Mouse (Mus musculus) adrenal gland, postnatal 4 days (tissue): ENCODE measurements around the gene Hspe1. TPM values are rescaled to one million over a fixed set of nuclear protein-coding genes. Genes with fewer than 3 reads are reported as not detected.
"Not testable (repeated sequence)": the region's sequence is repeated elsewhere in the genome, so short reads cannot be mapped to it uniquely, and the experiment has no call there.

Source experiments
- DNase-seq, 2 experiments: peaks; one replicate each; pipeline ENCODE4 v3.0.0; 2021 to 2022; ENCODE audit warnings: low spot score in 2 of 2, mixed read lengths in 2 of 2
- long read RNA-seq, 2 experiments: library from polyadenylated mRNA; stranded (forward); transcript quantifications; one replicate each; pipeline ENCODE4 v2.0.0; 2021
- total RNA-seq, 2 experiments: library from RNA; stranded (reverse); gene quantifications; 2 replicates each; pipeline ENCODE4 v1.2.3; 2021

Hspe1 gene
- total RNA-seq, result 100 to 1,000 TPM; 424 to 448 TPM
- long read RNA-seq, experiment 1, transcript Hspe1-201 (4 exons, 774 nt), result major isoform, 601 of 637 reads
- long read RNA-seq, experiment 1, partial matches to known transcripts, result 23 of 637 reads
- long read RNA-seq, experiment 1, other reads (novel, unspliced or antisense), result 13 of 637 reads
- long read RNA-seq, experiment 2, transcript Hspe1-201 (4 exons, 774 nt), result major isoform, 387 of 483 reads
- long read RNA-seq, experiment 2, partial matches to known transcripts, result 70 of 483 reads
- long read RNA-seq, experiment 2, other reads (novel, unspliced or antisense), result 23 of 483 reads

GRCm38 (mm10) chr1:55087932-55088610, at the start of gene Hspe1, which contains the start of gene Hspd1:
Gene Hspe1, plus strand, starts transcription at chr1:55088132.
Gene Hspd1, minus strand, starts transcription at chr1:55088243.
- DNase-seq, result peak; percentile 97 to 98

- no peak for DNase-seq
These were observed 48.0 kb upstream of the Hspe1 start for GRCm38 (mm10) chr1:55039944-55040343.

GRCm38 (mm10) chr1:55041691-55042090, 46.2 kb upstream of the Hspe1 start:
- DNase-seq, result no peak

GRCm38 (mm10) chr1:55042246-55042645, 45.7 kb upstream of the Hspe1 start:
- DNase-seq, result no peak

GRCm38 (mm10) chr1:55043164-55043563, 44.8 kb upstream of the Hspe1 start:
- DNase-seq, result no peak

- no peak for DNase-seq
These were observed 38.9 kb upstream of the Hspe1 start for GRCm38 (mm10) chr1:55048841-55049587.

GRCm38 (mm10) chr1:55051671-55052070, 36.3 kb upstream of the Hspe1 start:
- no peak for DNase-seq

- DNase-seq, result peak; percentile 95
These were observed 35.5 kb upstream of the Hspe1 start, which contains the start of gene Coq10b for GRCm38 (mm10) chr1:55052355-55052953. Gene Coq10b, plus strand, starts transcription at chr1:55052770.

- DNase-seq, result no peak
These were observed 34.9 kb upstream of the Hspe1 start for GRCm38 (mm10) chr1:55053005-55053404.

- no peak for DNase-seq
These were observed 34.3 kb upstream of the Hspe1 start for GRCm38 (mm10) chr1:55053596-55053995.

- DNase-seq, result no peak
These were observed 32.4 kb upstream of the Hspe1 start for GRCm38 (mm10) chr1:55055322-55056115.

GRCm38 (mm10) chr1:55058383-55058782, 29.5 kb upstream of the Hspe1 start:
- not testable (repeated sequence) for DNase-seq

- no peak for DNase-seq
These were observed 26.8 kb upstream of the Hspe1 start for GRCm38 (mm10) chr1:55061099-55061498.

- DNase-seq, result no peak
These were observed 26.2 kb upstream of the Hspe1 start for GRCm38 (mm10) chr1:55061772-55062171.

GRCm38 (mm10) chr1:55072328-55072727, 15.6 kb upstream of the Hspe1 start:
- not testable (repeated sequence) for DNase-seq

GRCm38 (mm10) chr1:55074757-55075156, 13.2 kb upstream of the Hspe1 start:
- no peak for DNase-seq

GRCm38 (mm10) chr1:55075652-55076394, 12.1 kb upstream of the Hspe1 start:
- no peak for DNase-seq

GRCm38 (mm10) chr1:55076395-55076743, 11.6 kb upstream of the Hspe1 start:
- DNase-seq, result no peak

- DNase-seq, result no peak
These were observed 10.9 kb upstream of the Hspe1 start for GRCm38 (mm10) chr1:55076849-55077516.
